Mouse (Mus musculus) cerebellum, adult 11 months (tissue): ENCODE results near the gene Slu7.

ENCODE experiments used
- DNase-seq: peaks from one replicate; pipeline ENCODE4 v3.0.0; 2022

Slu7 gene

GRCm38 (mm10) chr11:43425166-43425709, 8.3 kb upstream of the Slu7 start:
- DNase-seq = no peak

DNA sequence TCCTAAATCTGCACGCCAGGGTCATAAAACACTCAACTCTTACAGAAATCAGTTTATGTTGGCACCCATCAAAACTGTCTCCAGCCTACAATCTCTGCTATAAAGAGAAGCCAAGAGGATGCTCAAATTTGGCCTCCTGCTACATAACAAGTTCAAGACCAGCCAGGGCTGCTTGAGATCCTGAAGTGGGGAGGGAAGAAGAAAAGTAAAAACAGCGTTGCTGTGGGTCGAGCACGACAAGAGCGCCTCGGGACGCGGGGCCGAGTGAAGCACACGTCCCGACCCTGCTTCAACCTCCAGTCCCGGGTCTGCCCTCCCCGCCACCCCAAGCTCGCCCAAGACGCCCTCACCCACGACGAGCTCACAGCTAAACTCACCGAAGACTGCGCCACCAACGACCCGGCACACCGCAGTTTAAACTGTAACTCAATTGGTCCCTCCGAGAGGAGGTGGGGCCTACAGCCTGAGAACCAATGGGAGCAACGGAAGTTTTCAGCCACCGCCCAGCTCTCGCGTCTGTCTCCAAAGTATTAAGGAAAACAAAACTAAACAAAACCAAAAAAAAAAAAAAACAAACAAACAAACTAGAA, 7.6 kb upstream of the Slu7 start, which contains the start of gene Pttg1:
Gene Pttg1 (minus strand): TSS at position 428 of the 590 bp plus-strand sequence.
- peak; percentile 51 for DNase-seq

DNA sequence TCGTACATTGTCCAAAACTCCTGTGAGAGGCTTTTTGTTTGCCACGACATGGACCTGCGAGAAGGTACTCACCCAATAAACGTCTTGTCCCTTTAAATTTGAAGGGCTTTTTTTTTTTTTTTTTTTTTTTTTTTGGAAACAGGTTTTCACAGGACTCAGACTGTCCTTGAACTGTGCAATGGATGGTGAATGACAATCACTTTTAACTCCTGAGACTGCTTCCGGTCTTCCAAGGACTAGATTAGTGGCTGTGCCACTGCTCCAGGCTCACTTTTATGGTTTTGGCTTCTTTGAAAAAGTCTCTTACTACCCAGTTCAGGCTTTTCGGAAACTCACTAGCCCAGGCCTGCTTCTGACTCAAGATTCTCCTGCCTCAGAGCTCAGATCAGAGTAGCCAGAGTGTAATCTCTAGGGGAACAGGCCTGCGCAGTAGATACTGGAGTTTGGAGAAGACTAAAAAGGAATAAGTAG, 7.1 kb upstream of the Slu7 start:
- no peak for DNase-seq

DNA sequence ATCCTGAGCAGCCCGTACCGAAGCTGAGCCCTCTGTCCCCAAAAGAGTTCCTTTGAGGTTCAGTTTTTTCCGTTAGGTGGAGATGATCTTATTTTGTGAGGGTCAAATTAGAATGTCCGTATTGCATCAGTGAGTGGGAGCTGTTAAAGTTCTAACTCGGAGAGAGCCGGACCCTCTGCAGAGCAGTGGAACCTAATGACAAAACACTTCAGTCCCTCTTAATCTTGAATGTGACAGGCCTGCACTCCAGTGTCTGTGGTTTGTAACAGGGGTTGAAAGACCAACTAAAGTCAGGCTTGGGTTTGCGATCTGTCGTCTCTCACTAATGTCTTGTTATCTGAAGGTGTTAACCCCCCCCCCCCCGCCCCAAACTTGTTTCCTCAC, 472 bp downstream of the Slu7 start:
- no peak for DNase-seq

DNA sequence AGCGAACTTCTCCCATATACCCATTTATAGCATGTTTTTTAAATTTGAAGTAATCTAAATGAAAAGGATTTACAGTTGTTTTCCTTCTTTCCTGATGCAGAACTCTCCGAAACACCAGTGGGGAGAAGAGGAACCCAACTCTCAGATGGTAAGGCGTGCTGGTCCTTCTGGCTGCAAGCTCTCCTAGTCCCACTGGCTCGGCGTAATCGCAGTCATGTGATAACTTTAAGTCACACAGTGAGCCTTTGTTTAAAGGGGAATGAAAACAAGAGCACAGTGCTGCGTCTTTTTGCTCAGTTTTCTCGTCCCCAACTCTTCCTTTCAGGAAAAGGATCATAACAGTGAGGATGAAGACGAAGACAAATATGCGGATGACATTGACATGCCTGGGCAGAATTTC, 7.6 kb downstream of the Slu7 start:
- no peak for DNase-seq

GRCm38 (mm10) chr11:43443183-43443582, 9.6 kb downstream of the Slu7 start:
- DNase-seq = no peak

DNA sequence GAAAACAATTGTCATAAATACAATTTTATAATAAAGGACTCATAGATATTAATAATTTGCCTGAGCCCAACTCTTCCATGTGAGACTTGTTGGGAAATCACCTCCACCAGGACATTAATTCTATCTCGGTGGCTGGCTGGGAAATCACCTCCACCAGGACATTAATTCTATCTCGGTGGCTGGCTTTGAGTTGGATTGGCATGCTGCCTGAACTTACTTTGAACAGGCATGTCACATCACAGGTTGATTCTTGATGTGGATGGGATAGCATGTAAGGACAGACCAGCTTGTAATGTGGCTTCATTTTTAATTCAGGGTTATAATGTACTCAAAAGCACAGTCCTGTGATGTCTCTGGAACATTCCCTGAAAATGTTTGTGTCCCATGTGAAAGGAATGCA, 16.4 kb downstream of the Slu7 start:
- no peak for DNase-seq

- DNase-seq = no peak
These were observed 17.8 kb downstream of the Slu7 start for GRCm38 (mm10) chr11:43451322-43451721.

GRCm38 (mm10) chr11:43452266-43452665, 18.7 kb downstream of the Slu7 start:
- DNase-seq = no peak

GRCm38 (mm10) chr11:43463204-43463603, 29.7 kb downstream of the Slu7 start:
- DNase-seq = no peak

GRCm38 (mm10) chr11:43470118-43470517, 36.6 kb downstream of the Slu7 start:
- no peak for DNase-seq

GRCm38 (mm10) chr11:43470881-43471820, 37.6 kb downstream of the Slu7 start:
- no peak for DNase-seq

DNA sequence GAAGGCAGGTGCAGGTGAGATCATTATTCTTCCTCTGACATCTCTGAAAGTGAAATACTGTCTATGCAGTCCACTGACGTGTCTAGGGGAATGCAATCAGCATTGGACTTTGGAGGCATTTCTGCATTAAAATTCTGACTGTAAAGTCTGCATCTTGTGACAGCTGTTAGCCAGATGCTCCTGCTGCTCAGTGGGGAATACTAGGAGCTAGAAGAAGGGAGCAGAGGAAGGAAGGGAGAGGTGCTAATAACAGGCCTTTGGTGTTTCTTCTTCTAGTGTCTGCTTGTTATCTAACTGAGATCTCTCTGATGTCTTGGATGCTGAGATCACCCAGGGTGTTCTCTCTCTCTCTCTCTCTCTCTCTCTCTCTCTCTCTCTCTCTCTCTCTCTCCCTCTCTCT, 39.6 kb downstream of the Slu7 start:
- DNase-seq = no peak

DNA sequence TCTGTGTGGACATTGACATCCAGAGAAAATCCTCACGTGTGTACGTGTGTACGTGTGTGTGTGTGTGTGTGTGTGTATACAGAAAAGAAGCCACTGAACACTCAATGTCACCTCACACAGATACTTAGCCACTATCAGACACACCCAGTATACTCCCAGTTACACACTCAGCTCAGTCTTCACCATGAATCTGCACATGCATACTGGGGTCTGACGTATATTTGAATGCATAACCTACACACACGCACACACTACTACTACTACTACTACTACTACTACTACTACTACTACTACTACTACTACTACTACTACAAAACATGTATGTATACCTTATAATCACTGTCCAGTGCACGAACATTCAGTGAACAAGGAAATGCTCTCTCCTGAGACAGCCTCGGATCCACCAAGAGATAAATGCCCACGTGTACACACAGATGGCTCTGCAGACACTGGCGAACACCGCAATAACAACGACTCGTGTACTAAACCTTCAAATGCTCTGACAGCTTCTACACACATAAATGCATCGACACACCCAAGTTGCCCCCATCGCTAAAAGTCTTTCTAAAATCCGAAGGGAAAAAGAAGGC, 40.2 kb downstream of the Slu7 start:
- DNase-seq = no peak

DNA sequence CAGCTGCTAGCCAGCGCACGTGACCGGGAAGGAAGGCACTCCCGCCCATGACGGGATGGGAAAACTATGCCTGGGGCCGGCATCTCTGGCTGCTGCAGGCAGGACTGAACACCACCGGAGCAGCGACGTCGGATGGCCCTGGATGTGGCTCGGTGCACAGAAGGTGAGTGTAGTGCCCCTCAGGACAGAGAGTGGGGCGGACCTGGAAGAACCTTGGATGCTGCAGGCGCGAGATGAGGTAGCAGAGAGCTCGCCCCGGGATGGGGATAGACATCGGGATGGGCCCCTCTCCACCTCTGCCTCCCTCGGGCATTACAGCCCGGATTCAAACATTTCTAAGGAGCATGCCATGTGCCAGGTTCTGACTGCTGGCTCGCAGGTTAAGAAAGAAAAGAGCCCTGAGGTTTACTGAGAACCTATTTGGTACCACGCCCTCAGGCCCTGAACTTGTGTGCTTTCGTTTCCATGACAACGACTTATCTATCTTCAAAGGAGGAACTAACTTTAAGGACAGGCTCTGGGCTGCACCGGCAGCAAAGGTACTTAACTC, 40.8 kb downstream of the Slu7 start, which contains the start of gene C1qtnf2:
Gene C1qtnf2 (plus strand): TSS at position 52 of the 550 bp plus-strand sequence.
- DNase-seq = no peak

- no peak for DNase-seq
These were observed 45.8 kb downstream of the Slu7 start for GRCm38 (mm10) chr11:43479376-43479775.

DNA sequence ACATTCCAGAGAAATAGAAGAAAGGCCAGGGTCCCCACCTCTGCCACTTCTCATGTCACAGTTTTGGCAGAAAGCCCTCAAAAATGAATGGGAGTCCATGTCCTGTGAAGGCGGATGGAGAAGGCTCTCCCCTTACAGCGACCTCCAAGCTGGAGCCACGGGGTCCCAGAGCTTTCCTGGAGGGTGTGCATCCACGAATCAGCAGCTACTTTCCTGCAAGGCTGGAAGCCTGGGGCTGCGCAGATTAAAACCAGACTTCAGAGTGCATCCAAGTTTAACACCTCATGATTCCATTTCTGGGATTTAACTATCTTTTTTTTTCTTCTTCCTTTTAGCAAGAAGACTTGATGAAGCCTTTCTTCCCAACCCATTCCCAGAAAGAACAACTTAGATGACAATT, 47.0 kb downstream of the Slu7 start:
- no peak for DNase-seq

GRCm38 (mm10) chr11:43481672-43482522, 48.4 kb downstream of the Slu7 start:
- no peak for DNase-seq

DNA sequence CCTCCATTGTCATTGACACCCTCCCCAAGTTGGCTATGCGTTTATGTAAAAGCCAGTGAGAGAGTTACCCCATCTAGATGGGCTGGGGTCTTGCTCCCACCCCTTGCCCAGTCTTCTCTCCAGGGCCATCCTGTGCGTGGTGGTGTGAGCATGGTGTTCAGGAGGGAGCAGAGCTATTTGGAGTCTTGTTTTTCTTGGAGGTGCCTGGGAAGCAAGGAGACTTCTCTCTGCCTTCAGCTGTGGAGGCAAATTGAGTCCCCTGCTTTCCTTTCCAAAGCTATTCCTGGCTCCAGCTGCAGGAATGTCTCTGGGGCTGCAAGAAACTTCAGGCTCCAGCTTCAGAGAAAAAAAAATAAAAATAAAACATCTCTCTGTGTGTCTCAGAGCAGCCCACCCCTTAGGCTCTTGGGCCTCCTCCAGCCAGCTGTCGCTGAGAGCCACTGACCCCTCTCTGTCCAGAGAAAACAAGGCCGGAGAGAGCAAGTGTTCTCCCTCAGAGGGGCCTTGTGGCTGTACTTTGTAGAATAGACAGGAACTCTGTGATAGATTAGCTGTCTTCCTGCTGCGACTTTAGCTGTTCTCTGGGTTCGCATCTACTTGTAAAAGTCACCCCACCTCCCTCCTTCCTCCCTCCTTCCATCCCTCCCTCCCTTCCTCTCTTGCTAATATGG, 49.7 kb downstream of the Slu7 start:
- no peak for DNase-seq

DNA sequence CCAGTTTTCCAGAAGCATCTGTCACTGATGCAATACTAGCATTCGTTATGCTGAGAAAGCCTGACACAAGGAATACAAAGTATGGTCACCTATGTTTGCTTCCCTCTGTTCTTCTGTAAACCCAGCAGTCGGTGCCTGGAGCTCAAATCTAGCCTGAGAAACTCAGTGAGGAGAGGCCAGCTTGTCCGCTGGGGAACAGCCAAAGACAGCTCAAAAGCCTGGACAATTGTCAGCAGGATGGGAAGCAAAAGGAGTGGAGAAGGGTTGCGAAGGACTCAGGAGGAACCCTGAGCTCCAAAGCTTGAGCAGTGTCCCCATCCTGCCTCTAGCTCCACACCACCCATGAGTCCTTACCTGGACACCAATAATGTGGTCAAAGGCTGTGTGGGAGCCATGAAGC, 50.5 kb downstream of the Slu7 start:
- DNase-seq = no peak

DNA sequence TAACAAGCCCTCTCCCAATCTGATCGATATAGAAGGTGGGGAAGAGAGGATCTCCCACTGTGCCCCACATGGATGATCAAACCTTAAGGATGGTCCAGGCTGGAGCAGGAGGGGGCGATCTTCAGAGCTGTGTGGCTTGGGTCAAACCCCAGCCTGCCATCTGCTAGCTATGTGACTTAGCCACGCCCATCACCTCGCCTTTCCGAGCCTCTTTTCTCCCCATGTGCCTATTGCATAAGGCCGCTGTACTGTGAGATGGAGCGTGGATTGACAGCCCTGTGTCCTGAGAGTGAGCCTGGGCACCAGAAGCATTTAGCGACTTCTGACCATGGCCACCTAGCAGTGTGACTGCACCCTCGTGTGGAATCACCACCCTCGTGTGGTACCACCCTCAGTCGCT, 51.1 kb downstream of the Slu7 start:
- no peak for DNase-seq

DNA sequence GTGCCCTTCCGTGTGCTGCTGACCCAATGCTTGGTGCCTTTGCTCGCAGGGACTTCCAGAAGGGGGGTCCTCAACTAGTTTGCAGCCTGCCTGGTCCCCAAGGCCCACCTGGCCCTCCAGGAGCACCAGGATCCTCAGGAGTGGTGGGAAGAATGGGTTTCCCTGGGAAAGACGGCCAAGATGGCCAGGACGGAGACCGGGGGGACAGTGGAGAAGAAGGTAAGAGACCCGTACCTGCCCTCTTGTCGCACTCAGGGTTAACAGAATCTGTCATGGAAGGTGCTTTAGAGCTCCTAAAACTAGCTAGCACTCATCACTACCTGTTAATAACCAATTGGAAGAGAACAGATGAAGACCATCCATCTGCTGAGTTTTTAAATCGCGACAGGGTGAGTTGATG, 52.3 kb downstream of the Slu7 start:
- no peak for DNase-seq
